Mouse (Mus musculus): ENCODE results near the gene Tap1.

Tap1 gene

GRCm38 (mm10) chr17:34236691-34237090, 49.3 kb downstream of the Tap1 start:
- DNase-seq = peak; percentile 2

GRCm38 (mm10) chr17:34237741-34238140, 50.4 kb downstream of the Tap1 start:
- DNase-seq = peak; percentile 3

GRCm38 (mm10) chr17:34238706-34239105, 51.4 kb downstream of the Tap1 start, which contains the start of gene H2-Ob:
H2-Ob (plus strand) TSS chr17:34238903.
- DNase-seq = peak; percentile 79

- DNase-seq = peak; percentile 30
Observed at GRCm38 (mm10) chr17:34239601-34240041, 52.3 kb downstream of the Tap1 start.

GRCm38 (mm10) chr17:34240366-34240765, 53.0 kb downstream of the Tap1 start:
- peak; percentile 3 for DNase-seq

GRCm38 (mm10) chr17:34240916-34241315, 53.6 kb downstream of the Tap1 start:
- peak; percentile 3 for DNase-seq

GRCm38 (mm10) chr17:34244656-34245055, 57.3 kb downstream of the Tap1 start:
- peak; percentile 1 for DNase-seq

All from thymus, postnatal 14 days (tissue).